Mouse (Mus musculus) heart, embryonic 10.5 days (tissue): ENCODE data around the gene Fbxo44. TPM values are rescaled to one million over a fixed set of nuclear protein-coding genes. Genes with fewer than 3 reads are reported as not detected.
"Not testable (repeated sequence)": the region's sequence is repeated elsewhere in the genome, so short reads cannot be mapped to it uniquely, and the experiment has no call there.

Experiments
- DNase-seq: peaks from one replicate; pipeline ENCODE4 v3.0.0-alpha.2; 2017; ENCODE audit warnings: low spot score
- H3K27ac ChIP-seq: fragments of 300-500 bp; sonication (generic); 2 replicates; pipeline ENCODE4 v1.5.1; 2016; ENCODE audit warnings: mild to moderate bottlenecking
- H3K27me3 ChIP-seq: fragments of 300-500 bp; sonication (generic); 2 replicates; pipeline ENCODE4 v1.6.1; 2016; ENCODE audit warnings: mild to moderate bottlenecking; ENCODE audit not compliant: poor library complexity, insufficient read depth, severe bottlenecking
- H3K36me3 ChIP-seq: fragments of 300-500 bp; sonication (generic); 2 replicates; pipeline ENCODE4 v1.6.1; 2016; ENCODE audit warnings: mild to moderate bottlenecking, moderate library complexity
- H3K4me1 ChIP-seq: fragments of 300-500 bp; sonication (generic); 2 replicates; pipeline ENCODE4 v1.6.1; 2016; ENCODE audit warnings: mild to moderate bottlenecking
- H3K4me3 ChIP-seq: fragments of 300-500 bp; sonication (generic); 2 replicates; pipeline ENCODE4 v1.5.1; 2016; ENCODE audit warnings: mild to moderate bottlenecking, moderate library complexity
- H3K9me3 ChIP-seq: fragments of 300-500 bp; sonication (generic); 2 replicates; pipeline ENCODE4 v1.6.1; 2016; ENCODE audit warnings: mild to moderate bottlenecking, moderate library complexity
- WGBS: fragments of 180-500 bp; shearing (Covaris S2); methylation state at CpG from one replicate; pipeline ENCODE4 v1.1.7; 2016; 5-methylcytosine and 5-hydroxymethylcytosine counted together
- polyA plus RNA-seq: library from polyadenylated mRNA; unstranded; fragments of >200 nt; fragmentation: Nextera tagmentation; extraction: Ambion mirVana; gene quantifications from 2 replicates; pipeline ENCODE4 v1.2.1, GENCODE M21; 2016

Fbxo44 gene
- polyA plus RNA-seq, 1 experiment from 2014 or later: 13.0 TPM

DNA sequence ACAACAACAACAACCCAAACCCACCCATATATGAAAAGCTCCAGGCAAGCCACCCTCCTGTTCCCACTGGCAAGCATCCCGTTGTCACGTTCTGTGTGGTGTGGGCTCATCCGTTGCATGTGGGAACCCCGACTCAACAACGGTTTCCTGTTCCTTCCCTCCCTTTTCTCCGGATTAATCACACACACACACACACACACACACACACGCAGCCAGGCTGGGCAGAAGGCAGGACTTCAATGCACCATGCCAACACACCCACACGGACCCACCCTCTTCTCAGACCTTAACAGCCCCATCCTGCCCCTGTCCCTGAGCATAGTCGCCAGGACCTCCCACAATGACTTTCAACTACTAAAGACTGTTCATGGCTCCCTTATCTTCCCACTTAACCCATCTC is 39.7 kb downstream of the Fbxo44 start:
- H3K27me3 ChIP-seq: peaks cover 39% of the 10 kb centered on the region; the same call in 1 of the 2 replicates
- no peaks in the 10 kb centered on the region for H3K9me3 ChIP-seq
- H3K27ac ChIP-seq: no peak overlapping the region
- WGBS: 74% methylated on average over 9 of the region's 9 CpGs
- no peak overlapping the region for H3K4me3 ChIP-seq
- DNase-seq: no peak
- no peaks in the 10 kb centered on the region for H3K36me3 ChIP-seq
- H3K4me1 ChIP-seq: peaks cover 3% of the 10 kb centered on the region

DNA sequence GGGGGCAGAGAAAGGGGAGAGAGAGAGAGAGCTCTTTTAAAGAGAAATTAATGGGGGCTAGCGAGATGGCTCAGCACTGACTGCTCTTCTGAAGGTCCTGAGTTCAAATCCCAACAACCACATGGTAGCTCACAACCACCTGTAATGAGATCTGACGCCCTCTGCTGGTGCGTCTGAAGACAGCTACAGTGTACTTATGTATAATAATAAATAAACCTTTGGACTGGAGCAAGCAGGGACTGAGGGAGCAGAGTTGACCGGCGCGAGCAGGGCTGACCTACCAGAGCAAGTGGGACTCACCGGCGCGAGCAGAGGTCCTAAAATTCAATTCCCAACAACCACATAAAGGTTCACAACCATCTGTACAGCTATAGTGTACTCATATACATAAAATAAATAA is 40.7 kb downstream of the Fbxo44 start:
- not testable (repeated sequence) for H3K36me3 ChIP-seq, H3K4me3 ChIP-seq, H3K27ac ChIP-seq, H3K9me3 ChIP-seq, DNase-seq
- 81% methylated on average over 9 of the region's 9 CpGs for WGBS
- H3K4me1 ChIP-seq: peaks cover 13% of the 10 kb centered on the region
- H3K27me3 ChIP-seq: peaks cover 35% of the 10 kb centered on the region; the same call in 1 of the 2 replicates

DNA sequence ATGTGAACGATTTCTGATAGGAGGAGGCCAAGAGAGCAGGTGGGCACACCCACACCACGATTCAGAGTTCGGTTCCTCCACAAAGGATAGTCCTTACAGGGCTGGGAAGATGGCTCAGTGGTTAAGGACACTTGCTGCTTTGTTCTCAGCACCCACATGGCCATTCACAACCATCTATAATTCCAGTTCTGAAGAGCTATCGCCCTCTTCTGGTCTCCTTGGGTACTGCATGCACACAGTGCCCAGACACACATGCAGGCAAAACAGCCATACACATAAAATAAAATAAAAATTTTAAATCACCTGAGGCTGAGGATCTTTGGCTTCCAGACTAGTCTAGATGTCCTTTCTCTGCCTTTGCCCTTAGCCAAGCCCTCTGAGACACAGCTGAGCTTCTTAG is 42.9 kb downstream of the Fbxo44 start:
- H3K4me1 ChIP-seq: peaks cover 14% of the 10 kb centered on the region
- WGBS: 72% methylated on average over 4 of the region's 4 CpGs
- DNase-seq: no peak
- H3K27me3 ChIP-seq: peaks cover 33% of the 10 kb centered on the region; the same call in 1 of the 2 replicates
- H3K36me3 ChIP-seq: no peaks in the 10 kb centered on the region
- H3K27ac ChIP-seq: no peak overlapping the region
- H3K9me3 ChIP-seq: no peaks in the 10 kb centered on the region
- no peak overlapping the region for H3K4me3 ChIP-seq

DNA sequence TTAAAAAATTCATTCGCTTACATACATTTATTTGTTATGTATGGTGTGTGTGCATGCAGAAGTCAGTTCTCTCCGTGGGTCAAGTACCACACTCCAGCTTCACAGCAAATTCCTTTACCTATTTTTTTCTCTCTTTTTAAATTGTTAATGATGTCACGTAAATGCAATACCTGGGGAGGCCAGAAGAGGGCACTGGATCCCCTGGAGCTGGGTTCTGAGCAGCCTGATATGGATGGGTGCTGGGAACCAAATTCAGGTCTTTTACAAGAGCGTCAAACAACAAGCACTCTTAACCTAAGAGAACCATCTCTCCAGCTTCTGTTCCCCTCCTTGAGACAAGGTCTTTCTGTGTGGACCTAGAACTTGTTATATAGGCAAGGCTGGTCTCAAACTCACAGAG is 43.6 kb downstream of the Fbxo44 start:
- H3K27me3 ChIP-seq: peaks cover 26% of the 10 kb centered on the region; the same call in 1 of the 2 replicates
- DNase-seq: no peak
- WGBS: 75% methylated on average over 4 of the region's 4 CpGs
- H3K9me3 ChIP-seq: no peaks in the 10 kb centered on the region
- no peaks in the 10 kb centered on the region for H3K36me3 ChIP-seq
- H3K4me3 ChIP-seq: no peak overlapping the region
- no peak overlapping the region for H3K27ac ChIP-seq
- peaks cover 14% of the 10 kb centered on the region for H3K4me1 ChIP-seq

DNA sequence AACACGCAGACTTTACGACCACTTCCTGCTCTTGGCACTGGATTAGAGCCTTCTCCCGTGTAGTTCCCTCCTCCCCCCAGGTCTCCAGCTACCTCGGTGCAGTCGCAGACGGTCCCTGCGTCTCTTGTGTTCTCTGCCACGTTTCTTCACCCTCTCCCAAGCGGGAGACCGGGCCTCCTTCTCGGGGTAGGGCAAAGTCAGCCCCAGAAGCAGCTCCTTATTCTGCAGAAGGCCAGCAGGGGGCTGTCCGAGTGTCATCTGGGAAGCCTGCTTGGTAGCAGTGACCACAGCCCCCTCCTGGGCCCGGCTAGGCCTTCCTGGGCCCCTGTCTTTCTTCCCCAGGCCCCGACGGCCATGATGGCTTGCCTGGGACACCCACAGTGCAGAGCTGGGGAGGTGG is 44.8 kb downstream of the Fbxo44 start:
- no peaks in the 10 kb centered on the region for H3K9me3 ChIP-seq
- peak overlapping the region; percentile 24; the same call in 1 of the 2 replicates for H3K27ac ChIP-seq
- H3K4me1 ChIP-seq: peaks cover 14% of the 10 kb centered on the region
- H3K4me3 ChIP-seq: peak overlapping the region; percentile 34
- 6% methylated on average over 15 of the region's 15 CpGs for WGBS
- no peak for DNase-seq
- peaks cover 17% of the 10 kb centered on the region; the same call in 1 of the 2 replicates for H3K27me3 ChIP-seq
- no peaks in the 10 kb centered on the region for H3K36me3 ChIP-seq

DNA sequence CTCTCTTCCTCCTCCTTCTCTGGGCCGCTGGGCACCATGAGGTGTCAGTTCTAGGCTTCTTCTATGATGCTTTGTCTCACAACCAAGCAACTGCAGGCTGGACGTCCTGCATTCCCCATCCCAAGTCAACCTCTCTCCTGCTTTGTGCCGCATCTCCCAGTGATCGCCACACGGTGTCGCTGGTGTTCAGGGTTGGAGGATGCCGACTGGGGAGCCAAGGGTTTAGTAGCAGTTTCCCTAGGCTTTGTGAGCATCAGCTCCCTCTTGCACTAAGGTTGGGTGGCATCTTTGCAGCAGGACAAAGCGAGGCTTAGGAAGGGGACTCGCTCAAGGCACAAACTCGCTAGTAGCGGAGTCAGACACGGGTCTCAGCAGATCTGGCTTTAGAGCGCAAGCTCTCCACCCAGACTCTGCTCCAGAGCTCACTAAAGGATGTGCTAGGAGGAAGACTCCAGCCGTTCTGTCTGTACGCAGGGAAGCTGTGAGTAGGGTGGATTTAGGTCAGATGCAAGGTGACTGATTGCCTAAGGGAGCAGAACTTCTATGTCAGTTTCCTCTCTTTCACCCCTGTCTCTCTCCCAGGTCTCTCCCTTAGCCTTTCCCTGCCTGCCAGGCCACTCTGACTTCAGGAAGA is 45.4 kb downstream of the Fbxo44 start:
- DNase-seq: peak; percentile 93
- 7% methylated on average over 15 of the region's 15 CpGs for WGBS
- H3K4me1 ChIP-seq: peaks cover 14% of the 10 kb centered on the region
- peak overlapping the region; percentile 34 for H3K4me3 ChIP-seq
- peak overlapping the region; percentile 24; the same call in 1 of the 2 replicates for H3K27ac ChIP-seq
- no peaks in the 10 kb centered on the region for H3K9me3 ChIP-seq
- H3K27me3 ChIP-seq: peaks cover 17% of the 10 kb centered on the region; the same call in 1 of the 2 replicates
- H3K36me3 ChIP-seq: no peaks in the 10 kb centered on the region

DNA sequence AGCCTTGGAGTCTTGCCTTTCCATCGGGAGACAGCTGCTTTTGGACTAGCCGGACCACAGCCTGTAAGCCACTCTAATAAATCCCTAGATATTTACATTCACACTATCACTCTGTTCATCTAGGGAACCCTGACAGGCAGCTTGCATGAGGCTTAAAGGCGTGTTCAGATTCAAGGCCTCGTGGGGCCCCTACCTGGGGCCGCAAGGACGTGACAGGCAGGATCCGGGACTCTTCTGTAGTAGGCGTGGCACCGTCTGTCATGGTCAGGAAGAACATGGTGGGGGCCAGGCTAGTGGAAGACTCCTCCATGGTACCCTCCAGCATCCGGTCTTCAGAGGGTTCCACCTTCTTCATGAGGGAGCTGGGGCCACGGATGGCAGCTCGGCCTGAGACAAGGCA is 47.8 kb downstream of the Fbxo44 start:
- Histone ChIP-seq H3K4me1 (peaks cover 34% of the 10 kb centered on the region), H3K4me3 (no peak overlapping the region), H3K27ac (no peak overlapping the region), H3K36me3 (no peaks in the 10 kb centered on the region), H3K27me3 (peaks cover 17% of the 10 kb centered on the region; the same call in 1 of the 2 replicates), H3K9me3 (no peaks in the 10 kb centered on the region)
- 86% methylated on average over 12 of the region's 12 CpGs for WGBS
- no peak for DNase-seq

DNA sequence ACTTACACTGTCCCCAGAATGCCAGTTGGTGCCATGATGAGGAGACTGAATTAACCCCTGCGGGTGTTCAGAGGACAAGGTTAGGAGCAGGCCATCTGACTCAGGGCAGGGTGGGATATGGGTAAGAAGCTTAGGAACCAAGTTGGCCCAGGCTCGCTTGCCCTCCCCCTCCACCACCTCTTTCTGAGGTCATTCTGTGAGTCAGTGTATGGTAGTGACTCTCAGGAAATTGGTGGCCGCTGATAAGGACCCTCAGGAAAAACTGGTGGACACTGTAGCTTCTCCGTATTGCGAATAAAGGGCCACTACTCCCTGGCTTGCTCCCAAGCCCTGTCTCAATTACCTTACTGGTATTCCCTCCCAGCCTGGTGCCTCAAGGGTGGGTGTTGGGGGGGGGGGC is 51.1 kb downstream of the Fbxo44 start:
- Histone ChIP-seq H3K9me3 (no peaks in the 10 kb centered on the region), H3K27ac (no peak overlapping the region), H3K4me1 (peaks cover 32% of the 10 kb centered on the region), H3K36me3 (no peaks in the 10 kb centered on the region), H3K27me3 (peaks cover 11% of the 10 kb centered on the region; the same call in 1 of the 2 replicates), H3K4me3 (no peak overlapping the region)
- 37% methylated on average over 5 of the region's 5 CpGs for WGBS
- DNase-seq: no peak

DNA sequence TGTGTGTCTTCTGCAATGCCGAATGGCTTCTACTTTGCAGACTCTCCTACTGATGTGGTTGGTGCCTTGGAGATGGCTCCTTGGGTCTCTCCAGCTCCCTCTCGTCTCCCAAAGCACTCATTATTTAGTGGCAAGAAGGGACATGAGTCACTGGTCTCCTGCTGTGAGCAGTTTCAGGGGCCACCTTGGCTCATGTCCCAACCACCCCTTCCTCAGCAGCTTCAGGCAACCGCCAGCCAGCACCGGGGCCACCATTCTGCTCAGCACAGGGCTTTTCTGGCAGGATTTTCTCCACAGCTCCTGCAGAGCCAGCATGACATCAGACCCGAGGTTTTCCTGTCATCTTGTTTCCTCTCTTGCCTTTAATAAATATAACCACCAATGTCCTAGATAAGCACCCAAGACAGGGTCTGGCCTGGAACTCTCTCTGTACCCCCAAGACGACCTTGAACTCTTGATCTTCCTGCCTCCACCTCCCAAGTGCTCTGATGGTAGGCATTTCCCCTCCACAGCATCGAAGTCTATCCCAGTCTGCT is 51.6 kb downstream of the Fbxo44 start:
- Histone ChIP-seq H3K27me3 (peaks cover 11% of the 10 kb centered on the region; the same call in 1 of the 2 replicates), H3K27ac (no peak overlapping the region; the same call in 1 of the 2 replicates), H3K36me3 (no peaks in the 10 kb centered on the region), H3K4me1 (peaks cover 32% of the 10 kb centered on the region), H3K9me3 (no peaks in the 10 kb centered on the region), H3K4me3 (no peak overlapping the region)
- 47% methylated on average over 7 of the region's 7 CpGs for WGBS
- DNase-seq: no peak

DNA sequence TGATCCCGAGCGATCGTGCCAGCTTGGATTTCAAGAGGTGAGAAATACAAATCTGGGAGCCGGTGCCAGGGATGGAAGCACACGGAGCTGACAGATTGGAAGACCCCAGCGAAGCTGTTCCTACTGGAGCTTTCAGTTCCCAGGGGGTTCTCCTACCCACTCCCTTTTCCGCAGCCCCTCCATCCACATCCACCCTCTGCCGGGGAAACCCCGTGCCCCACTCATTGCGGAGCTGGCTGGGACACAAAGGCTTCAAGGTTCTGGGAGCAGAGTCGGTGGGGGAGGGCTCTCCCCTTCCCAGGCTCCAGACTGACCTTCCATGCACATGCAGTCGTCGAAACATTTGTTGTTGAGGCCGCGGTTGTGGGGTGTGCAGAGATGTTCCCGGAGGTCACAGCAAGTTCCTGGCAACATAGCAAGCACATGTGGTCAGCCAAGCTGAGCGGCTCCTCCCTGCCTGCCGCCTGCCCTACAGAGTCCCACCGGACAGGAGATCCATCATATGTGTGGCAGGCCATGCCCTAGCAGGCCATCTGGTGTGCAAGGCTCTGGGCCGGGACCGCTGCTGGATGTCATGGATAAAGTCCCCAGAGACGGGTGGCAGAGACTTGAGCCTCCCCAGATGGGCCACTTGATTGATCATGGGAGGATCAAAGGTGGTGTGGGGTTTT is 52.5 kb downstream of the Fbxo44 start:
- no peak for DNase-seq
- no peaks in the 10 kb centered on the region for H3K9me3 ChIP-seq
- H3K36me3 ChIP-seq: no peaks in the 10 kb centered on the region
- H3K4me1 ChIP-seq: peaks cover 32% of the 10 kb centered on the region
- WGBS: 44% methylated on average over 22 of the region's 22 CpGs
- H3K27ac ChIP-seq: peak overlapping the region; percentile 52; the same call in 1 of the 2 replicates
- H3K27me3 ChIP-seq: peaks cover 3% of the 10 kb centered on the region; the same call in 1 of the 2 replicates
- 0 out of 2 replicates have a peak overlapping the region, but pooled peaks have one; percentile 9 for H3K4me3 ChIP-seq

DNA sequence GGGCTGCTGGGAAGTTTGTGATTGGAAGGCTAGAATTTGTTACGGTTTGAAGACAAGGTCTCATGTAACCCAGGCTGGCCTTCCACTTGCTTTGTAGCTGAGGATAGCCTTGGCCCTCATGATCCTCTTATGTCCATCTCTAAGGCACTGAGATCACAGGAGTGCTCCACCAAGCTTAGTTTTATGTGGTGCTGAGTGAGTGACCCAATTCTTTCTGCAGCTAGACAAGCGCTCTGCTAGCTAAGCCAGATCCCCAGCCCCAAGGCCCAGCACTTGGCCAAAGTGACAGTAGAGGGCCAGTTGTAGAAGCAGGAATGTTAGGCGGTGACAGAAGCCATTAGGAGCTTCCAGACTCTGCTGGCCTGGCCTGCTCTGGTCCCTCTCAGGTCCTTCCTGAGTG is 56.1 kb downstream of the Fbxo44 start:
- peaks cover 39% of the 10 kb centered on the region for H3K4me1 ChIP-seq
- peaks cover 4% of the 10 kb centered on the region; the same call in 1 of the 2 replicates for H3K27me3 ChIP-seq
- 58% methylated on average over 3 of the region's 3 CpGs for WGBS
- H3K4me3 ChIP-seq: no peak overlapping the region
- no peaks in the 10 kb centered on the region for H3K9me3 ChIP-seq
- no peak overlapping the region for H3K27ac ChIP-seq
- no peak for DNase-seq
- no peaks in the 10 kb centered on the region for H3K36me3 ChIP-seq
